Mouse (Mus musculus): Measurements from ENCODE around the gene Cavin1.

DNA sequence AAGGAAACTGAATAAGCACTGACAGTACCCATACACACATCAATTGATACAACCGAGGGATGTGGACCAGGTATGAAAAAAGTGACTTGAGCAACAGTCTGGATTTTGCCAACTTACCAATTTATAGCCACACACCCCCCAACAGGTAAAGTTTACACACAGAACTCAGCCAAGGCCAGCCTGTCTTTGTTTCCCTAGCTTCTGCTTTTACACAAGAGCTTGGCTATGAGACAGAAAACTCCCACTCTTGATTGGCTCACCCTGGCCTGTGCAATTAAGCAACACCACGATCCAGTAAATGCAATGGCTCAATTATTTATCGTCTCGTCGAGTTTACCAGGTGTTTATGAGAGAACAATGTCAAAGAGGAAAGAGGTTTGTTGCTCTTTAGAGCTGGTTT, 32.6 kb downstream of the Cavin1 start:
- no peak for TF ChIP-seq CTCF (IDR thresholded peaks at IDR 0.05; ENCODE audit: extremely low read depth, insufficient read length, insufficient replicate concordance, low read depth, low read length)
- no peak for TF ChIP-seq POLR2A (IDR thresholded peaks at IDR 0.05; ENCODE audit: low read depth, low read length)
